Mouse (Mus musculus) layer of hippocampus, postnatal 10 days (tissue): ENCODE data around the gene Cd82. TPM values are rescaled to one million over a fixed set of nuclear protein-coding genes. Genes with fewer than 3 reads are reported as not detected.

Experiments
- DNase-seq, 2 experiments: peaks; one replicate each; pipeline ENCODE4 v3.0.0; 2021; ENCODE audit warnings: low spot score in 2 of 2
- long read RNA-seq: library from polyadenylated mRNA; stranded (forward); transcript quantifications from one replicate; pipeline ENCODE4 v2.0.0, GENCODE M21; 2023
- total RNA-seq, 2 experiments: library from RNA; stranded (reverse); gene quantifications; 2 replicates each; pipeline ENCODE4 v1.2.3; 2021

Cd82 gene
- total RNA-seq, result 10 to 100 TPM; 11.4 to 12.4 TPM
- long read RNA-seq, transcript Cd82-201 (10 exons, 1,824 nt), result major isoform, 5 of 6 reads
- long read RNA-seq, partial matches to known transcripts, result 1 of 6 reads
- long read RNA-seq, other reads (novel, unspliced or antisense), result 0 of 6 reads

- DNase-seq, result peak in 1 of 2 experiments; percentile 44
Measured at GRCm38 (mm10) chr2:93462760-93463159, at the start of gene Cd82. Cd82 (minus strand) TSS chr2:93463140.

- DNase-seq, result no peak
Measured at GRCm38 (mm10) chr2:93512130-93512529, 49.2 kb upstream of the Cd82 start.

DNA sequence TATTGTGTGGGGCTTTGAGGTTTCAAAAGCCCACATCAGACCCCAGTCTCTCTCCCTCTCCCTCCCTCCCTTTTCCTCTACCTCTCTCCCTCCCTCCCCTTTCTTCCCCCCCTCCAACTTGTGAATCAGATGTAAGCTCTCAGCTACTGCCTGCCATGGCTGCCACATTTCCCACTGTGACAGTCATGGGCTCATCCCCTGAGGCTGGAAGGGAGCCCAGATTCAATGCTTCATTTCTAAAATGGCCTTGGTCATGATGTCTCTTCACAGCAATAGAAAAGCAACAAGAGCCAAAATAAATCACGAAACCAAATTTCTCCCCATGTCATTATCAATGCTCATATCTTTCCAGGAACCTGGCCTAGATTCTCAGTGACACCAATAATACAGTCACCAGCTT lies 47.9 kb upstream of the Cd82 start:
- no peak for DNase-seq

DNA sequence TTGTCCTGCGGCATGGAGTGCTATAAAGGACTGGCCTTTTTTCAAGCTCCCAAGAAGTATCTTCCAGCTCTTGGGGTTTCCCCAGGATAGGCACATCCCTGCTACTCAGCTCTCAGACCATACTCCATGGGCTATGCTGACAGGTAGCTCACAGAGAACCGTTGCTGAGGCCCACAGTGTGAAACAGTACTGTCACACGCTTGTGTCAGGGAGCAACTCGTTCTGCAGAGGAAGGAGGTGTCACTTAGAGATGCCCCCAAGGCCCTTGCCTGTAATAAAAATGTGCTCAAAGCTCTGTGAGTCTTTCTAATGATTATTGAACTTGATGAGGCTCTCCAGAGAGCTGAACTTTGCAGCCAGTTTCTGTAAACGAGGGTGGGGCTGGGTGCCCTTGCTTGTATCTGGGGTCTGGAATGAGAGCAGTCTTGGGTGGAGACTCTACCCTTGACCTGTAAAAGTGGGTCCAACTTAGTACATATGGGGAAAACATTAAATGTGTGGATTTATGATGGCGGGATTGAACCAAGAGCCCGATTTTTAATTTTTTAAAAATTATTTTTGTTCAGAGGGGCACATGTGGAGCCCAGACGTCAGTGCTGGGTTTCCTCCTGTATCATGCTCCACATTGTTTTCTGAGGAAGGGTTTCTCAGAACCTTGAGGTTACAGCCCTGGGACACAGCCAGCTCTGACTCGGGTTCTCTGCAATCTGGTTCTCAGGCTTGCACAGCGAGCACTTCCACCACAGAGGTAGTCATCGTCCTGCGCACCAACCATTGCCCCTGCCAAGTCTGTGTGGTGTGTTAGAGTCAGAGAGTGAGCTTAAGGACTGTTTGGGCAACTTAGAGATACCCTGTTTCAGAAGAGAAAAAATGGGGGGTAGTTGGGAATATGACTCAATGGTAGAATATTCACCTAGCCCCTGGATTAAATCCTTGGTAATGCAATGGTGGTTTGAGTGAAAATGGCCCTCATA lies 47.1 kb upstream of the Cd82 start:
- no peak for DNase-seq

DNA sequence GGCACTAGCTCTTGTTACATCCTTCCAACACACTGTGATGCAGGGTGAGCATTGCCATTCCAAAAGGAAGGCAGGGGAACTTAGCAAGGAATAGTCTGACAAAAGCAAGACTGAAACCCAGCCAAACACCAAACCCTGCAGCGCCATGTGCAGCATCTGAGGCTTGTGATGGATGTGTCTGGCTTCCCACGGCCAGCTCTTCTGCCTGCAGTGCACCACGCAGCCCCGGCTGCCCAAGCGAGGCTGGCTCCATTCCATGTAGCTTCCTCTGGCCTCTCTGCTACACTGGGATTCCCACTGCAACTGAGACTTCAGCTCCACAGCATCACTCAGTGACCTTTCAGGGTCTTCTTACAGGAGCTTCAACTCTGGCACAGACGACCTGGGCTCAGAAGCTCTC lies 42.2 kb upstream of the Cd82 start:
- no peak for DNase-seq

DNA sequence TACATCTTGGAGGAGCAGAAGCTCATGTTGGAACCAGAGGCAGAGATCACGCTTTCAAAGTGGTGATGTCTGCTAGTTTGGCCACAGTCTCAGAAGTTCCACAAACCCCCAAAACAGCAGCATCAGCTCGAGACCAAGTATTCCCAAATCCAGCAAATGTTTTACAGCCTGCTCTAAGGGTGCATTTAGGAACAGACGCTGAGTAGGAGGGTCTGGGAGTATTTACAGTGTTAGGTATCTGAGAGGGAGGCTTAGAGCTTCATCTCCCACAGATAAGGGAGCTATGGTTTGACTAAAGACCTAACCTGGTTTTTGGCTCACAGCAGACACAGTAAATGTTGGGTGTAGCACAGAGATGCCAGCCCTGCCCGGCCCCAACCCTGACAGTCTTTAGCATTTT lies 40.4 kb upstream of the Cd82 start:
- DNase-seq, result no peak

GRCm38 (mm10) chr2:93501303-93501702 lies 38.4 kb upstream of the Cd82 start:
- DNase-seq, result no peak

GRCm38 (mm10) chr2:93497221-93497620 lies 34.3 kb upstream of the Cd82 start:
- no peak for DNase-seq

- no peak for DNase-seq
Measured at GRCm38 (mm10) chr2:93495170-93495569, 32.2 kb upstream of the Cd82 start.

GRCm38 (mm10) chr2:93493541-93493940 lies 30.6 kb upstream of the Cd82 start:
- no peak for DNase-seq

- no peak for DNase-seq
Measured at GRCm38 (mm10) chr2:93490516-93490915, 27.6 kb upstream of the Cd82 start.

GRCm38 (mm10) chr2:93488911-93489587 lies 26.1 kb upstream of the Cd82 start:
- DNase-seq, result no peak

- no peak for DNase-seq
Measured at GRCm38 (mm10) chr2:93485459-93485858, 22.5 kb upstream of the Cd82 start.

GRCm38 (mm10) chr2:93482036-93482644 lies 19.2 kb upstream of the Cd82 start:
- peak in 1 of 2 experiments; percentile 21 for DNase-seq

DNA sequence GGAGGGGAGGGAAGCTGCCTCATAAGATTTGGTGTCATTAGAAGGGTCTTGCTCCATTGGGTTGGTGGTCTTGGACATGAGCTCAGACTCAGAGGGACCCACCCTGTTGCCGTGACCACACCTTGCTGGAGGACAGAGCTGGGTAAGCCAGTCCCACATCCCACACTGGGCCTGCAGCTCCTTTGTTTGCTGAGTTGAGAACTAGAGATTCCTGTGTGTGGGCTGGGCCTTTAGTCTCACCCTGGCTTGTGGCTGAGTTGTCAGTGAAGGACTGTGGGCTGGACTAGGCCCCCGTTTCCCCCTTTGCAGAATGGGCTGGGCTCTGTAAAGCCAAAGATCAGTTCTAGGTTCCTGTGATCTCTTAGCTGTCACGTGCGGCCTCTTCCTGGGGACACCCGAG lies 15.8 kb upstream of the Cd82 start:
- DNase-seq, result no peak

DNA sequence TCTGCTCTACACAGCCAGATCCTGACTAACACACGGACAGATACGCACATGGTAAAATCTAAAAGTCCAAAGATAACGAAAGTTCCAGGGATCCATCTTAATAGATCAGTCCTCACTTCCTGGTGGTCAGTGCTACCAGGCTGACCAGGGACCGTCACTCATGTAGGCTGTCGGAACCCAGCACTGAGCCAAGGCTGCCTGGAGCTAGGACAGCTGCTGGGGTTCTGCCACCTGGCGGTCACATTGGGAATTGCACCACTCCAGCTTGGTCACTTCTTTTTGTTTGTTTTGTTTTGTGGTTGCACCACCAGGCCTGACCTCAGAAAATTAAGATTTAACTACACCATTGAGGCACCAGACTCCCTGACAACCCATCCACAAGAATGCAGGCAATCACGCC lies 14.6 kb upstream of the Cd82 start:
- DNase-seq, result peak; percentile 69 to 78

DNA sequence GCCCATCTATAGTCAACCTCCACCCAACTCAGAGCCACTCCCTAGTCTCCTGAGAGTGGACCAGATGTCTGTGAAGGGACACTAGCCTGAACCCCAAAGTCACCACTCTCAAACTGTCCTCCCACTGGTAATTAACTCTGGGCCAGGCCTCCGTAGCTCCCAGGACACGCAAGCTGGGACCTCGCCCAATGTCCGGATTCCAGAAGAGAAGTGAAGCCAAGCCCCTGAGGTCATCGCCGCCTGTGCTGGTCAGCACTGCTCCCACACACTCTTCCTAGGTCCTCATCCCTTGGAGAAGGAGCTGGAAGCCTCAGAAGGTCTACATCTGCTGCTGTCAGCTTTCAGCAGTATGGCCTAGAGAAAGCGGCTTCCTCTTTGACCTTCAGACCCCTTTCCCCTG lies 13.5 kb upstream of the Cd82 start:
- DNase-seq, result no peak

DNA sequence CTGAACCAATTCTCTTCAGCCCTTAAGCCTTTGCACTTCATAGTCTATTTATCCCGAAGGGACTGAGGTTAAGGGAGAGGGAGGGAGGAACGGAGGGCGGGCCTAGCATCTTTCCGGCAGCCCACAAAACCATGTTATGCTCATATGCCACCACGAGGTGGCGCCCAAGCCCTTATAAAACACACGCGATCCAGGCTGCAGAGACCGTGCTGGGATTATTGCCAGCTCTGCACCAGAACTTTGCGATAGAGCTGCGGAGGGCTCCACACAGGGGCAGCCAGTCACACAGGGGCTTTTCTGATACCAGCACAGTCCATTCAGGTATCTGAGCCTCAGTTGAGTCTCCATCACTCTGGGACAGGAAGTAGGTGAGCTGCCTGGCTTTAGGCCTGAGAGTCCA lies 12.1 kb upstream of the Cd82 start:
- DNase-seq, result peak; percentile 94 to 96

- no peak for DNase-seq
Measured at GRCm38 (mm10) chr2:93473915-93474314, 11.0 kb upstream of the Cd82 start.

DNA sequence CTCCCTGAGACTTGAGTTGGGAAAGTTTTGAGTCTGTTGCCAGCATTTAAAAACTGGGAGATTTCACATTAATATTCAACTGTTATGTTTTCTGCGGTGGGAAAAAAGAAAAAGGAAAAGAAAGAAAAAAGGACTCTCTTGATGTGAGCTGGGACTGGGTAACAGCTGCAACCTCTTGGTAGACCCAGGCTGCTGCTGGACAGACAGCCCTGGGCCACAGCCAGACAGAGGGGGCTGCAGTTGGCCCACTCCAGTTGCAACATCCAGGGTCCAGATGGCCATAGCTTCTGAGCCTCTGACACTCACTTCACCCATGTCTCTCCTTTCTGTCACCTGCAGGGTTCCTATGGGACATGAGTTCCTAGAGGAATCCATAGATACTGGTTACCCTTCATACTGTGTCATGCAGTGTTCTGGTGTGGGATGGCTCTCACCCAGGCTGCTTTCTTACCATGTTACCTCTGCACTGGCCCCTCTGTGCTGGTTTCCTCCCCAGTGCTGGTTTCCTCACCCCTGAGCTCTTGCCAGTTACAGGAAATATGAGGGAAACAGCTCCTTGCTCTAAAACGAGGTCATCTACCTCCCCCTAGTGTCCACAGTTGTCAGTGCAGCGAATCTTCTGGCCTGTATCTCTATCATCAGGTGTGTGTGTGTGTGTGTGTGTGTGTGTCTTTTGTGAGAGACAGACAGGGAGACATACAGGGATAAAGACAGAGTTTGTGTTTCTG lies 8.1 kb upstream of the Cd82 start:
- peak; percentile 86 to 87 for DNase-seq

DNA sequence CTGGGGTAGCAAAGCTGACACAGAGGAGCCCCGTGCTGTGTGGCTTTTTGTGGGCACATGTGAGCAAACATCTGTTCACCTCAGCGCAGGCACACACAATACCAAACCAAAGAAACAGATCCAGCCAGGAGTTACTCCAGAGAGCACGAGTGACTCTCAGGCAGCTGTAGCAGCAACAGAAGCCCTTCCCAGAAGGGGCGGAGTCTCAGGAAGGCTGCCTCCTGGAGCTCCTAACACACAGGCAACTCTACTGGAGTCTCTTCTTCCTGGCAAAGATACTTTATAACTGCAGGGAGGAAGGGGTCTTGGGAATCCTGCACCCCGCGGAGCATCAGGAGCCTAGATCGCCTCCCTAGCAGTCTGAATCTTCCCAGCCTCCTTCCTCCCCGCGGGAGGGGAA lies 7.2 kb upstream of the Cd82 start:
- DNase-seq, result peak in 1 of 2 experiments; percentile 47
